Mouse (Mus musculus): ENCODE measurements at regions not wholly inside any gene's neighbourhood (a gene's known extent, or its start where the extent isn't known, plus 50 kb on each side); places are given as distances from the start of the nearest gene placed in this dataset.

- Histone ChIP-seq H3K9ac (replicated peaks; ENCODE audit: low read length, poor library complexity, severe bottlenecking) (no peak overlapping the region), H3K4me3 (ENCODE audit: low read depth, low read length) (no peak overlapping the region), H3K27me3 (ENCODE audit: insufficient read depth, low read length) (no peaks in the 10 kb centered on the region), H3K9me3 (ENCODE audit: low read length) (no peaks in the 10 kb centered on the region), H3K27ac (ENCODE audit: low read depth, low read length) (no peak overlapping the region), H3K36me3 (ENCODE audit: insufficient read depth, low read length) (no peaks in the 10 kb centered on the region), H3K4me2 (ENCODE audit: low read depth, low read length, poor library complexity, severe bottlenecking) (no peak overlapping the region), H3K4me1 (ENCODE audit: insufficient read depth, low read length) (no peaks in the 10 kb centered on the region)
- DNase-seq (ENCODE audit: low spot score): no peak
- no peak for ATAC-seq (ENCODE audit: low FRiP score)
- no peak for TF ChIP-seq CTCF (IDR thresholded peaks at IDR 0.05)
These were observed 415.9 kb upstream of the Rarb start for GRCm38 (mm10) chr14:17234898-17235297.

- Histone ChIP-seq H3K9ac (replicated peaks; ENCODE audit: low read length, poor library complexity, severe bottlenecking) (no peak overlapping the region), H3K4me1 (ENCODE audit: insufficient read depth, low read length) (no peaks in the 10 kb centered on the region), H3K27ac (ENCODE audit: low read depth, low read length) (no peak overlapping the region), H3K27me3 (ENCODE audit: insufficient read depth, low read length) (no peaks in the 10 kb centered on the region), H3K4me3 (ENCODE audit: low read depth, low read length) (no peak overlapping the region), H3K36me3 (ENCODE audit: insufficient read depth, low read length) (no peaks in the 10 kb centered on the region), H3K9me3 (ENCODE audit: low read length) (no peaks in the 10 kb centered on the region), H3K4me2 (ENCODE audit: low read depth, low read length, poor library complexity, severe bottlenecking) (no peak overlapping the region)
- 88% methylated on average over 2 of the region's 2 CpGs for WGBS
- DNase-seq (ENCODE audit: low spot score) (no peak), ATAC-seq (ENCODE audit: low FRiP score) (no peak)
- no peak for TF ChIP-seq CTCF (IDR thresholded peaks at IDR 0.05)
These were observed 392.5 kb upstream of the Rarb start for GRCm38 (mm10) chr14:17211502-17211901.

GRCm38 (mm10) chr14:17205691-17206090 is 386.7 kb upstream of the Rarb start:
- Histone ChIP-seq H3K4me2 (ENCODE audit: low read depth, low read length, poor library complexity, severe bottlenecking) (no peak overlapping the region), H3K27me3 (ENCODE audit: insufficient read depth, low read length) (no peaks in the 10 kb centered on the region)
- no peak for ATAC-seq (ENCODE audit: low FRiP score)

GRCm38 (mm10) chr14:17203251-17204015 is 384.5 kb upstream of the Rarb start:
- Histone ChIP-seq H3K9me3 (ENCODE audit: low read length) (no peaks in the 10 kb centered on the region), H3K9ac (replicated peaks; ENCODE audit: low read length, poor library complexity, severe bottlenecking) (no peak overlapping the region), H3K27me3 (ENCODE audit: insufficient read depth, low read length) (no peaks in the 10 kb centered on the region), H3K4me1 (ENCODE audit: insufficient read depth, low read length) (no peaks in the 10 kb centered on the region), H3K36me3 (ENCODE audit: insufficient read depth, low read length) (no peaks in the 10 kb centered on the region), H3K27ac (ENCODE audit: low read depth, low read length) (no peak overlapping the region), H3K4me3 (ENCODE audit: low read depth, low read length) (no peak overlapping the region), H3K4me2 (ENCODE audit: low read depth, low read length, poor library complexity, severe bottlenecking) (no peak overlapping the region)
- TF ChIP-seq CTCF (IDR thresholded peaks at IDR 0.05): no peak
- DNase-seq (ENCODE audit: low spot score) (no peak), ATAC-seq (ENCODE audit: low FRiP score) (no peak)
- 55% methylated on average over 1 of the region's 1 CpGs for WGBS

More at GRCm38 (mm10) chr14:17205691-17206090, 386.7 kb upstream of the Rarb start:
- Histone ChIP-seq H3K27ac (ENCODE audit: low read depth, low read length) (no peak overlapping the region), H3K36me3 (ENCODE audit: insufficient read depth, low read length) (no peaks in the 10 kb centered on the region), H3K9ac (replicated peaks; ENCODE audit: low read length, poor library complexity, severe bottlenecking) (no peak overlapping the region), H3K9me3 (ENCODE audit: low read length) (no peaks in the 10 kb centered on the region), H3K4me3 (ENCODE audit: low read depth, low read length) (no peak overlapping the region), H3K4me1 (ENCODE audit: insufficient read depth, low read length) (no peaks in the 10 kb centered on the region)
- 71% methylated on average over 1 of the region's 1 CpGs for WGBS
- DNase-seq (ENCODE audit: low spot score): no peak
- no peak for TF ChIP-seq CTCF (IDR thresholded peaks at IDR 0.05)

DNA sequence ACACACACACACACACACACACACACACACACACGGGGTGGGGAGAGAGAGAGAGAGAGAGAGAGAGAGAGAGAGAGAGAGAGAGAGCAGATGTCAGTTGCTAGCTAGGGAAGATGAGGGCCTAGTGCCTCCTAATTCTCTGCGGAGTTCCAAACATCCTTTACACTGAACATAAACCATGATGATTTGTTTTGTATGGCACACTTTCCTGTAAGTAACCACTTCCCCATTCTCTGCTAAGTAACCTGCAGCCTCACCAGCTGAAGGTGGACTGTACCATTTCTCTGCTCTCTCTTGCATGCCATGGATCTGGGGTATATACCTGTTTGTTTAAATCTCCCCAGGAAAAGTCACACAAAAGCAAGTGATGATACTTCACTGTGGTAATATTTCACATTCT is 374.0 kb upstream of the Rarb start:
- Histone ChIP-seq H3K9me3 (ENCODE audit: low read length) (no peaks in the 10 kb centered on the region), H3K27ac (ENCODE audit: low read depth, low read length) (no peak overlapping the region), H3K4me2 (ENCODE audit: low read depth, low read length, poor library complexity, severe bottlenecking) (no peak overlapping the region), H3K4me1 (ENCODE audit: insufficient read depth, low read length) (no peaks in the 10 kb centered on the region), H3K4me3 (ENCODE audit: low read depth, low read length) (no peak overlapping the region), H3K36me3 (ENCODE audit: insufficient read depth, low read length) (no peaks in the 10 kb centered on the region), H3K27me3 (ENCODE audit: insufficient read depth, low read length) (no peaks in the 10 kb centered on the region), H3K9ac (replicated peaks; ENCODE audit: low read length, poor library complexity, severe bottlenecking) (no peak overlapping the region)
- WGBS: 83% methylated on average over 2 of the region's 2 CpGs
- ATAC-seq (ENCODE audit: low FRiP score) (no peak), DNase-seq (ENCODE audit: low spot score) (no peak)
- TF ChIP-seq CTCF (IDR thresholded peaks at IDR 0.05): no peak

DNA sequence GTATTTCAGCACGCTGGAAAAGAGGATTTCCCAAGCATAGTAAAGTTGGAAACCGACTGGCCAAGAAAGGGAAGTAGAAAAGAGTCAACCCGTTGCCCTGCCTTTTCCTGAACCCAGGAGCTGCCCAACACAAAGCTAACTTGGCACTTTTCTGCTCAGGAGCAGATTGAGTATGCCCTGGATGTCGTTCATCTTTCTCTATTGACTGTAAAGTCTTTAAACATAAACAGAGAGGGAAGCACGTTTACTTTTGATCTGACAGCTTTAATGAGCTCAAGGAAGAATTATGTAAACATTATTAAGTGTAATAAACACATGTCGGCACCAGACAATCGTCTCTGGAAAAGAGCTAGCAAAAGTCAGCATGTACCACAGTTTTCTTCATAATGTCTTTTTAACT is 354.3 kb upstream of the Rarb start:
- no peaks in the 10 kb centered on the region for H3K27me3 ChIP-seq (ENCODE audit: insufficient read depth, low read length)
- peak overlapping the region; percentile 51 for H3K4me3 ChIP-seq (ENCODE audit: low read depth, low read length)
- DNase-seq (ENCODE audit: low spot score) (no peak), ATAC-seq (ENCODE audit: low FRiP score) (no peak)
- H3K9ac ChIP-seq (replicated peaks; ENCODE audit: low read length, poor library complexity, severe bottlenecking): peak overlapping the region; percentile 48
- H3K27ac ChIP-seq (ENCODE audit: low read depth, low read length): no peak overlapping the region
- H3K4me1 ChIP-seq (ENCODE audit: insufficient read depth, low read length): 0 out of 2 replicates have a peak, but pooled peaks cover 3% of the 10 kb centered on the region
- no peaks in the 10 kb centered on the region for H3K9me3 ChIP-seq (ENCODE audit: low read length)
- H3K36me3 ChIP-seq (ENCODE audit: insufficient read depth, low read length): no peaks in the 10 kb centered on the region
- WGBS: 38% methylated on average over 7 of the region's 7 CpGs
- TF ChIP-seq CTCF (IDR thresholded peaks at IDR 0.05): no peak
- peak overlapping the region; percentile 95 for H3K4me2 ChIP-seq (ENCODE audit: low read depth, low read length, poor library complexity, severe bottlenecking)
